Mouse (Mus musculus): ENCODE measurements around the gene Metrnl. TPM values are rescaled to one million over a fixed set of nuclear protein-coding genes. Genes with fewer than 3 reads are reported as not detected.

Gene Metrnl
- total RNA-seq, 2 experiments from 2014 or later: 10.2 to 10.4 TPM

DNA sequence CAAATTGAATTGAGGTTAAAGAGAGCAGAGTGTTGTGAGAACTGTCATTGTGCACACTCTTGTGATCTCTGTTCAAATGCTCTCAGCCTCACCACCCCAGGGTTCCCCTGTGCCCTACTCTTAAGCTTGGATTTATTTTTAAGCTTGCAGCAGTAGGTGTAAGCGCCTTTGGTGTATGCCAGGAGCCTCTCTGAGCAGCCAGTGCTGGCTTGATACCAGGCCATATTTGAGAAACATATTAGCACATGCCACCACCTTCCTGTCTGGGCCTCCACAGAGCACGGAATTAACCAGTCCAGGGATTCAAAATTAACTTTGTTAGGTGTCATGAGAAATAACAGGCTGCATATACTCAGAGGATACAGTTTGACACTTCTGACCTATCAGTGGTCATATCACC is 25.3 kb downstream of the Metrnl start:
- DNase-seq (ENCODE audit: low spot score in 2 of 2): no peak

DNA sequence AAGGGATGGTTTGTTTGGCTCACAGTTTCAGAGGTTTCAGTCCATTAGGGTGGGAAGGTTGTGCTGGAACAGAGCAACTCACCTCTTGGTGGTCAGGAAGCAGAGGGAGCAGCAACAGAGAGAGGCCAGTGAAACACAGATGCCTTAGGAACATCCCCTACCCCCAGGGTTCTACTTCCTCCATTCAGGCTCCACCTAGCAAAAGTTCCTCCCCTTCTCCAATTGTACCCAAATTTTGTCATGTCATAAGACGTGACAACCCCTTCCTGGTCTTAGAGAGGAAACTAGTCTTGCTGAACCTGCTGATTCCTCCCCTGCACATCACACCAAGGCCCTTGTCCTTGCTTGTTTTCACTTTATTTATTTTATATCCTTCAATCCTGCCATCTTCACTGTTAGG is 32.8 kb downstream of the Metrnl start:
- DNase-seq (ENCODE audit: low spot score in 2 of 2): no peak

DNA sequence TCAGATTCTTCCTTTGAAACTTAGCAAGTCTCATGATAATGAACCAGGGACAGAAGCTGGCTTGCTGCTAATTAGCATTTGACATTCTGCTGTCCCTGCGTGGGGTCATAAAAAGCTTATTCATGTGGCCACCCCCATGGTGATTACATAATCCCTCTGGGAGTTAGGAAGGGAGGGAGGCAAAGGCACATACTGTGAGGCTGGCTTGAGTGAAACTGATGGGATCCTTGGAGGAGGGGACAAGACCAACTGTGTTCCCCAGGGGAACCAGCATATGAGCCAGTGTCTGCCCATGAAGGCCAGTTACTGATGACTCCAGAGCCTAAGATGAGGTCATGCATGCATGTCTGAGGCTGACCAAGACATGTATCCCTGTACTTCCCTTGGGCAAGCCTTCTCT is 33.5 kb downstream of the Metrnl start:
- DNase-seq (ENCODE audit: low spot score in 2 of 2): no peak

DNA sequence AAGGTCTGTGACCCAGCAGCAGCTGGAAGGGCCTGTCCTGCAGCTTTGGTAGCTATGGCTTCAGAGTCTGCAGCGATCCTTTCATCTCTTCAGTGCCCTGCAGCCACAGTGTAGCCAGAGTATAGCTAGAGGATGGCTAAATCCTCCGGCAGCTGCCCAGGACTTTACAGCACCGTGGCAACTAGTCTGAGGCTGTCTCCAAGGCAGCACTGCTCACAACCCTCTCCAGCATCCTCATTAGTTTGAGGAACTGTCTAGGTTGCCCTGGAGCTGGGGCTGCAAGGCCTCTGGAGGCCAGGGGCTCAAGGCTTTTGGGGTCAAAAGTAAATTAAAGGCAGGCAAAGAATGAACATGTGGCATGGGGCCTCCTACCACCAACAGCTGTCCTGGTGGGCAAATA is 37.3 kb downstream of the Metrnl start:
- no peak for DNase-seq (ENCODE audit: low spot score in 2 of 2)

DNA sequence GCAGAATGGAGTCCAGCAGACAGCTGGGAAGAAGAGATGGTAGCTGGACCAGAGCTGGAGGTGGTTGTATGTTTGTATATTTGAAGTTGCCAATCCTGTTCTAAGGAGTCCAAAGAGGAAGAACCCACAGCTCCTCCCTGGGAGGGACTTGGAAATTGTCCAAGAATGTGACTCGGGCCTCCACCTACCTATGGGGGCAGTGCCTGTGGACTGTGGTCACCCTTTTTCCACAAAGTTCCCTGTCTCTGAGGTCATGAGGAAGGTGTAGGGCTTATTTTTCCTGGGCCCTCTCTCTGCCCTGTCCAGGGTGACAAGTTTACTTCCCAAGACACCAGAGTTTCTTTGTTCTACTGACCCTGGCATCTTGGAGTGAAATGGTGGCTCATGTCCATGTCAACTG is 39.6 kb downstream of the Metrnl start:
- no peak for DNase-seq (ENCODE audit: low spot score in 2 of 2)

DNA sequence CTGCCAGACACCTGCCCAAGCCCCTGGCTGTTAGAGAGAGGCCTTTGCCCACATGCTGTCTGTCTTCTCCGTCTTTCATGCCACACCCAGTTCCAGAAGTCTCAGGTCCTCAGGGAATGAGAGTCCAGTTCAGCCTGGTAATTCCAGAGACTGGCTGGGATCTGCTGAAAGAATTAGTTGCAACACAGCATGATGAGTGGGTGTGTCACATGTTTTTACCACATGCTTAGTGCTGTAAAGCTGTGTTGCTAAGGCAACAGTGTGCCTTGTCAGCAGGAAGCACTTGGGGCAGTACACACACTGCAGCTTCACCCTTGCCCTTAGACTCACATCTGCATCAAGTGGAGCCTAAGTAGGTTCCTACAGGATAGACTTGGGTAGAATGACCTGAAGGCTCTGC is 40.1 kb downstream of the Metrnl start:
- DNase-seq (ENCODE audit: low spot score in 2 of 2): peak; percentile 29 to 70

DNA sequence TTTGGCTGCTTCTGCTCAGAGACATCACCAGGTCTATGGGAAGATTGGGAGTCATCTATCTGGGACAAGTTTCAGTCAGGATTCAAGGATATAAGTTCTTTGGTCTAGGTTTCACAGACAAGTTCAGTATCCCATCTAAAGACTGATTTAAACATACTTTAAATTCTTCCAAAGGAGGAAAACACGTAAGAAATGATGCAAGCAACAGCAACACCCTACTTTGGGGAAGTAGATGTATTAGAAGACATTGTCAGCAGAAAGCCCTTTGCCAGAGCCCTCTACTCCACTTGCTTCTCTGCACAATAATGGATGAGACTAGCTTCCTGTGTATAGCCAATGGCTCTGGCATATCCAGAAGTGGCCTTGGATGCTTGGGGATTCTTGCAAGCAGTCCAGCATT is 41.8 kb downstream of the Metrnl start:
- DNase-seq (ENCODE audit: low spot score in 2 of 2): no peak

DNA sequence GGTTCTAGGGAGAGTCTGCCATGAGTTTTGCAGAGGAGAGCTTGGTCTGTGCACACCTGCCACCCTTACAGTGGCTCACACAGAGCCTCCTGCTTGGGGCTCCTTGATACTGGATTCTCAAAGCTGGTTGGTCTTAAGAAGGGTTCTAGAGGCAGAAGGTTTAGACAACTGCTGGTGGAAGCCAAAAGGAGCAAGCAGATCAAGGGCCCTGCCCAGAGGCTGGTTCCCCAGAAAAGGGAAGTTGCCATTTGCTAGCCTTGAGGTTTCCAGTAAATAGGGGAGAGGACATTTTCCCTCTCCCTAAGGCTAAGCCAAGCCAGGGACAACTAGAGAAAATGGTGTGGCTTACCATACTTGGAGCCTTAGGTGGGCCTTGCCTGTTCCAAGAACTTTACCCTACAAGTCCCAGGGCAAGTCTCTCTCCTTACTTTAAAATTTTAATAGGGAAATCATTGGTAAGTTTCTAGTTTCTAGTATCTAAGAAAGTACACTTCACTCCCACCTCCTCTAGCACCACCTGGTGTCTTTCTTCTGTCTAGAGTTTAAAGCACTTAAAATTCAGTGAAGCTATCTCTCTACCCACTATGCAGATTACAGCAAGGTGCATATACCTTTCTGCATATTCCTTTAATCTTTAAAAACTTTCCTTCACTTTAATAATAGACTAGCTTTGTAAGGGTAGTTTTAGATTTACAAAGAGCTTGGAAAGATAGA is 42.7 kb downstream of the Metrnl start:
- DNase-seq (ENCODE audit: low spot score in 2 of 2): no peak

DNA sequence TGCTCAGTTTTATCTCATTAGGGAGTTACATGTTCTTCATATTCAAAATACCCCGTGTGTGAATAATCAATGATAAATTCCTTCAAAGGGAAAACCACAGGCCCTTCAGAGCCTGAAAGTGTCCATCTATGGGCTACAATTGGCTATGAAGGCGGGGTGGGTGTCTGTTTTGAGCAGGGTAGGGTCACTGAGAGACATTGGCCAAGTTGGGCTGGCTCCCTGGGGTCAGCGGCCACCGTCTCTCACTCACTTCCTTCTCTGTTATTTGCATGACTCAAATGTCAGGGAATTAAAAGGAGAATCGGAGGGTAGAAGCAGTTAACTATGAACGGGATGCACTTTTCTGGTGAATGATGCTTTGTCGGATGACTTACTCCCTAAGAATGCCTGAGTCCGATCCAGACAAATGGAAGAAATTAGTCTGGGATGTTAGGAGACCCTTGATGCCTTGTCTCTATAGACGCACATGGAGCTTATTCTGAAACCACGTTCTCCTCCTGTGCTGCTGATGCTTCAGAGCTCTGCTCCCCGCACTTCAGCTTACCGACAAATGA is 45.7 kb downstream of the Metrnl start:
- DNase-seq (ENCODE audit: low spot score in 2 of 2): no peak

DNA sequence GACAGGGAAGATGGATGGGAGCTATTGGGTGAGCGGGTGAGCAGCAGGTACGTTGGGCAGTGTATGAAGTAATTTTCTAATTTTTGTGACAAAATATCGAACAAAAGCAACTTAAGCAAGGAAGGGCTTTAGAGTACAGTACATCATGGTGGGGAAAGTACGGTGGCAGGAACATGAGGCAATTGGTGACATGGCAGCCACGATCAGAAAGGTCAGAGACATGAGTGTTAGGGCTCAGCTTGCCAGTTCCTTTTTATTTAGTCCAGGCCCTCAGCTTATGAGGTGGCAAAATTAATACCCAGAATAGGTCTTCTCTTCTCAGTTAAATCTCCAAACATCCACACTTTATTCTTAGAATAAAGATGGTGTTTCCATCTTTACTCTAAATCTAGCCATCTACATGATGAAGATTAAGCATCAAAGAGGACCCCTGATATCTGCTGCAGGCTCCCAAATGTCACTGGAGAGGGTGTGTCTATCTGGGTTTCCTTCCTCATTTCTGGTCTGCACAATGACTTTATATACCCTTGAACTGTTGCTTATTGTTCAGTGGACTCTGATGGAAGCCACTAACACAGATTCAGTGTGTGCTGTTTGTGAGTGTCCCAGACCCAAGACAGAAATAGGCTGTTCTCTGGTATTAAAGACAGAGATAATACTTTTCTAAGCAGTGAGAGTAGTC is 46.8 kb downstream of the Metrnl start:
- DNase-seq (ENCODE audit: low spot score in 2 of 2): no peak

Other genes starting within 250 kb of the Metrnl start
- 10 to 100 TPM; 50.9 to 52.8 TPM for gene Tbcd, start 249.6 kb upstream of the Metrnl start, total RNA-seq (2021)
- gene Zfp750, start 182.2 kb upstream of the Metrnl start, total RNA-seq (2021): under 1 TPM; 0.12 to 0.14 TPM
- 1 to 10 TPM; 6.6 to 8.7 TPM for gene B3gntl1, start 28.4 kb upstream of the Metrnl start, total RNA-seq (2021)
- not detected for gene Ptchd3, start 128.7 kb downstream of the Metrnl start, total RNA-seq (2021)